10 mouse cellular contexts compared by ENCODE assay signal in genomic region chr1:167608201-167608741, GRCm38 (mm10). TPM values are rescaled to one million over a fixed set of nuclear protein-coding genes. Genes with fewer than 3 reads are reported as not detected.
A peak's percentile ranks its signal among the peaks of the same experiment; 100 is the strongest.
DNase-seq lines count a peak whose midpoint lies in the region; ATAC-seq lines count a peak whose summit lies in the region.
"Had no signal": no experiment of that assay in that cellular context is flagged by ENCODE, and none has a peak within 500 bp of the region (broad histone marks: within the 10 kb centered on the region; RNA-seq: fewer than 3 reads in every experiment).

No protein-coding gene starts in this region.

- H3K4me1 ChIP-seq in midbrain, embryonic 14.5 days (ENCODE audit: control insufficient read depth, insufficient read depth, low read length) = peaks cover 5% of the 10 kb centered on the region
- no peaks in the 10 kb centered on the region for H3K4me1 ChIP-seq in liver, embryonic 12.5 days
- H3K4me1 ChIP-seq in heart, embryonic 12.5 days (replicated peaks) = no peaks in the 10 kb centered on the region
- H3K4me1 ChIP-seq: embryonic facial prominence, embryonic 12.5 days; megakaryocyte, embryonic 14.5 days had no signal

- H3K4me2 ChIP-seq in midbrain, embryonic 14.5 days (ENCODE audit: low read length) = peak overlapping the region; percentile 62
- H3K4me2 ChIP-seq in liver, embryonic 12.5 days = no peak overlapping the region
- no peak overlapping the region for H3K4me2 ChIP-seq in heart, embryonic 12.5 days
- H3K4me2 ChIP-seq: embryonic facial prominence, embryonic 12.5 days had no signal

- H3K27me3 ChIP-seq in midbrain, embryonic 14.5 days (ENCODE audit: control insufficient read depth, insufficient read depth, low read length) = no peaks in the 10 kb centered on the region
- H3K27me3 ChIP-seq in liver, embryonic 12.5 days (replicated peaks) = 0 out of 2 replicates have a peak, but pooled peaks cover 6% of the 10 kb centered on the region
- H3K27me3 ChIP-seq in heart, embryonic 12.5 days (replicated peaks) = peaks cover 8% of the 10 kb centered on the region; the same call in 1 of the 2 replicates
- H3K27me3 ChIP-seq: embryonic facial prominence, embryonic 12.5 days had no signal

- DNase-seq in layer of hippocampus, adult 11-12 months (ENCODE audit: low spot score) = peak; percentile 12
- no peak for DNase-seq in layer of hippocampus, adult 9-10 months (ENCODE audit: low spot score)
- DNase-seq in layer of hippocampus, adult 8-10 months (ENCODE audit: low spot score in 2 of 2) = peak; percentile 26 to 31
- peak; percentile 88 for DNase-seq in midbrain, embryonic 14.5 days
- no peak for DNase-seq in lung, postnatal 10 days
- no peak for DNase-seq in gastrocnemius, adult 18-20 months (ENCODE audit: low spot score)

- H3K27ac ChIP-seq in midbrain, embryonic 14.5 days (replicated peaks; ENCODE audit: low read depth, low read length) = peak overlapping the region; percentile 66; the same call in 1 of the 2 replicates
- H3K27ac ChIP-seq in liver, embryonic 12.5 days = no peak overlapping the region
- no peak overlapping the region for H3K27ac ChIP-seq in heart, embryonic 12.5 days (ENCODE audit: poor library complexity, severe bottlenecking)
- H3K27ac ChIP-seq: embryonic facial prominence, embryonic 12.5 days had no signal

- H3K4me3 ChIP-seq in midbrain, embryonic 14.5 days (replicated peaks; ENCODE audit: low read depth, low read length) = peak overlapping the region; percentile 22
- no peak overlapping the region for H3K4me3 ChIP-seq in liver, embryonic 12.5 days
- no peak overlapping the region for H3K4me3 ChIP-seq in heart, embryonic 12.5 days
- H3K4me3 ChIP-seq: embryonic facial prominence, embryonic 12.5 days; megakaryocyte, embryonic 14.5 days had no signal

- H3K9ac ChIP-seq in midbrain, embryonic 14.5 days (replicated peaks; ENCODE audit: low read length) = peak overlapping the region; percentile 21; the same call in 1 of the 2 replicates
- no peak overlapping the region for H3K9ac ChIP-seq in liver, embryonic 12.5 days
- H3K9ac ChIP-seq in heart, embryonic 12.5 days = no peak overlapping the region
- H3K9ac ChIP-seq: embryonic facial prominence, embryonic 12.5 days had no signal

- H3K36me3 ChIP-seq in midbrain, embryonic 14.5 days (ENCODE audit: control insufficient read depth, insufficient read depth, low read length) = no peaks in the 10 kb centered on the region
- no peaks in the 10 kb centered on the region for H3K36me3 ChIP-seq in liver, embryonic 12.5 days
- no peaks in the 10 kb centered on the region for H3K36me3 ChIP-seq in heart, embryonic 12.5 days
- H3K36me3 ChIP-seq: embryonic facial prominence, embryonic 12.5 days had no signal

- ATAC-seq in midbrain, embryonic 14.5 days (ENCODE audit: low FRiP score, low TSS enrichment) = peak; percentile 84
- no peak for ATAC-seq in liver, embryonic 12.5 days
- ATAC-seq in heart, embryonic 12.5 days (ENCODE audit: insufficient number of reproducible peaks, low FRiP score) = no peak

- WGBS in midbrain, embryonic 14.5 days = 2% methylated on average over 9 of the region's 9 CpGs
- 43% methylated on average over 9 of the region's 9 CpGs for WGBS in liver, embryonic 12.5 days (ENCODE audit: insufficient replicate concordance)
- WGBS in heart, embryonic 12.5 days = 48% methylated on average over 9 of the region's 9 CpGs

- H3K9me3 ChIP-seq in midbrain, embryonic 14.5 days (ENCODE audit: control insufficient read depth, low read length) = no peaks in the 10 kb centered on the region
- H3K9me3 ChIP-seq in liver, embryonic 12.5 days (replicated peaks) = no peaks in the 10 kb centered on the region
- no peaks in the 10 kb centered on the region for H3K9me3 ChIP-seq in heart, embryonic 12.5 days (replicated peaks)
- H3K9me3 ChIP-seq: embryonic facial prominence, embryonic 12.5 days; megakaryocyte, embryonic 14.5 days had no signal

RNA-seq across cellular contexts. Expression of gene Rxrg, which starts 10.1 kb away (rescaled TPM):
- total RNA-seq in layer of hippocampus, adult 8-10 months (2022) = 1 to 10 TPM; 5.4 to 6.9 (median 6.3) TPM
- polyA plus RNA-seq in midbrain, embryonic 14.5 days (2014; fragmentation: Nextera tagmentation; extraction: Ambion mirVana) = 5.2 and 8.2 TPM in 2 replicates
- 0.38 and 1.2 TPM in 2 replicates for polyA plus RNA-seq in liver, embryonic 12.5 days (2016; fragmentation: Nextera tagmentation; extraction: Ambion mirVana)
- 10 to 100 TPM; 54.1 to 60.4 TPM for total RNA-seq in gastrocnemius, adult 18-20 months (2021)
- polyA plus RNA-seq in heart, embryonic 12.5 days (2016; fragmentation: Nextera tagmentation; extraction: Ambion mirVana) = 1.7 TPM in 2 replicates

Comparison
In these comparisons a context has a peak if more than half of its experiments do, and no peak if none do; other contexts are left out.
1. DNase-seq: peak in layer of hippocampus, adult 11-12 months (single experiment), layer of hippocampus, adult 8-10 months (2 of 2) and midbrain, embryonic 14.5 days (single experiment); none in layer of hippocampus, adult 9-10 months (single experiment), lung, postnatal 10 days (single experiment) and gastrocnemius, adult 18-20 months (single experiment).